Mouse (Mus musculus): ENCODE results near the gene Nbas.

The Nbas gene

DNA sequence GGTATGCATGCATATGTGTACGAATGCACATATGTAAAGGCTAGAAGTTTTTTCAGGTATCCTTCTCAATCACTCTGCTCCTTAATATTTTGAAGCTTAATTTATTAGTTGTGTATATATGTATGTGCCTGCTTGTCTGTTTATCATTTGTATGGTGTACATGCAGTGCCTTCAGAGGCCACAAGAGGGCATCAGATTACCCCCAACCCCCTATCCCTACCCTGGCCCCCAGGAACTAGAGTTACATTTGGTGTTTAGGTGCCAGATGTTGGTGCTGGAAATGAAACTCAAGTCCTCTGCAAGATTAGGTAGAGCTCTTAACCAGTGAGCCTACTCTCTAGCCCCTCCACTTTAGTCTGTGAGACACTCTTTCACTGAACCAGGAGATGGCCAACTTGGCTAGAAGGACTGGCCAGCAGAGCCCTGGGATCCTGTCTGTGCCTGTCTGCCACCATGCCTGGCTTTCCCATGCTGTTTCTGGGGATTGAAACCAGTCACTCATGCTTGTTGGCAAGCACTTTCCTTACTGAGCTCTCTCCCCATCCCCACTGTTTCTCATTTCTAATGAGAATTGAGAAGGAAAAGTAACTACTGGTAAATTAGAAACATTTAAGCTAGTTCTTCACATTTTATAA, 263.9 kb downstream of the Nbas start:
- DNase-seq (ENCODE audit: low spot score in 2 of 2), result no peak

DNA sequence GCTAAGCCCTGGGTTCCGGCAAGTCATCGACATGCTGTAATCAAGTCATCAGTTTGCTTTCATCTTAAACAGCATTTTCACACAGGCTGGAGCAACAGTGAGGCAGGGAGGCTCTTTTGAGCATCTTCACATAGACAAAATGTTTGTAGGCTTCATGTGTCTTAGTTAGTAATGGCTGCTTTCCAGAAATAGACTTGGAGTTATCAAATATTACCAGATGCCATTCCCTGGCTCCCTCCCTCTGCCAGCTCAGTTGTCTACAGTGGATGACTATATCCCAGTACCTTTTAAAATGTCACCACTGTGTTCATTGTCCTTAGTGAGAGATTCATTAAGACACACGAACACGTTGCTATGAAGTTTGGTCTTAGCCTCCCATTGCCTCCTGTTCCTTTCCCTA, 270.2 kb downstream of the Nbas start:
- no peak for DNase-seq (ENCODE audit: low spot score in 2 of 2)

- no peak for DNase-seq (ENCODE audit: low spot score in 2 of 2)
Measured at GRCm38 (mm10) chr12:13543806-13544205, 274.9 kb downstream of the Nbas start.

DNA sequence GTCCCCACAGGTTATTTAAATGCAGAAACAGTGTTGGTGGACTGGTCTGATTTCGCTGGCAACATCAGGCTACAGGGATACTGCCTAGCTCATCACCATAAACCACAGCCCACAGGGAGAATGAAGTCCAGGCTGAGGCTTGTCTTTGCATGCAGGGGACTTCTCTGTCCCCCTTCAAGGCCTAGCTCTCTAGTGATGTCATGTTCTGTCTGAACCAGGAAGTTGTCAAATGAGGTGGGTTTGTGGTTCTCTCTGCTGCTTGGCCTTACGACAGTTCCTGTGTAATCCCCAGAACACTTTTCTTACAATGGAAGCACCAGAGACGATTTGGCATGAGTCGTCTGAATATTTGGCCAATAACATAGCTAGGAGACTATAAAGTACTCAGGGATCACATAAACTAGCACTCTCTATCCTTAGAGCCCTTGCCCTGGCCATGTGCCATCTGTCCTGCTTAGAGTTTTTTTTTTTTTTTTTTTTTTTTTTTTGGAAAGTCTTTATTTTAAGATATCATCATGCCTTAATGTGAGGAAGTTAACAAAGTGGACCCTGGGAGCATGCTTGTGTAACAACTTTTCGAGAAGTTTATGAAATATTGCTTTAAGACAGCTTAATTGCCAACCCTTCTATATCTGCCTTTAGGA, 294.8 kb downstream of the Nbas start:
- no peak for DNase-seq (ENCODE audit: low spot score in 2 of 2)

- no peak for DNase-seq (ENCODE audit: low spot score in 2 of 2)
Measured at GRCm38 (mm10) chr12:13564330-13564729, 295.4 kb downstream of the Nbas start.

GRCm38 (mm10) chr12:13566421-13566820, 297.5 kb downstream of the Nbas start:
- no peak for DNase-seq (ENCODE audit: low spot score in 2 of 2)

- DNase-seq (ENCODE audit: low spot score in 2 of 2), result no peak
Measured at GRCm38 (mm10) chr12:13575158-13575557, 306.2 kb downstream of the Nbas start.

DNA sequence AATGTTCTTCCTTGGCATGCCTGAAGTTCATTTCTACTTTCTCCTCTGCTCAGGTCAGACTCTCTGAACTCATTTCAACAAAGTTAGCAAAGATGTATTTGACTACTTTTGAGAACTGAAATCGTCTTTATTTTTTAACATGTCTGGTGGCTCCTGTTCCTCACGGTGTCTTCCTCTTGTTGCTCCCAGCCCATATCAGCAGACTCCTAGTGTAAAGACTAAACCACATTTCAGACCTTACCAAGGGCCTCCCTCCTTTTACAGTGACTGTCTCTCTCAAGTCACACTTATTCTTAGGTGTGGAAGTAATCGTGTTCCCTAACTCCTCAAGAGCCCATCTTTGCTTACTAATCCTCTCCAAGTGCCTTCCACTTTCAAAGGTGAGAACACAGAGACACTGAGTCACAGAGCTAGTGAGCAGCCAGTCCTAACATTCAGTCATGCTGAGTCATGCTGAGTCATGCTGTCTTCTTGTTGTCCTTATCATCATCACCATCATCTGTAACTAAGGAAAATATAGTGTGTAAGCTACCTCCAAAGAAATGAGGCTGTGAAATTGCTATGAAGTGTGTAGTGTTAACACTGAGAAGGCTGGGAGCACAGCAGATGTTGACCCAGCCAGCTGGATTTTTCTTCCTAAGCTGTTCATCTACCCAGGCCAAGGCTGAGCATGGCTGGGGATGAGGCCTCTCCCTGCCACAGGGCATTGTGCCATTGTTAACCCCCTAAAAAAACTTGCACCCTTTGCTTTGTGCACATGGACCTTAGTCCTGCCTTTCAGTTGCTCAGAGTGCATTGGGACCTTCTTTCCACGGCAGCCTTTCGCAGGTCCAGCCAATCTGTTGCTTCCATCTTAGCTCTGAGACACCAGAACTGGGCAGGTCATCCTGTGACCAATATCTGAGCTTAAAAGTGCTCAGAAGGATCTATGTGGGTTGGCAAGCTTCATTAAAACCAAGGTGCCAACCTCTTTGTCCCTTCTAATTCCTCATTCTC, 307.0 kb downstream of the Nbas start:
- no peak for DNase-seq (ENCODE audit: low spot score in 2 of 2)

DNA sequence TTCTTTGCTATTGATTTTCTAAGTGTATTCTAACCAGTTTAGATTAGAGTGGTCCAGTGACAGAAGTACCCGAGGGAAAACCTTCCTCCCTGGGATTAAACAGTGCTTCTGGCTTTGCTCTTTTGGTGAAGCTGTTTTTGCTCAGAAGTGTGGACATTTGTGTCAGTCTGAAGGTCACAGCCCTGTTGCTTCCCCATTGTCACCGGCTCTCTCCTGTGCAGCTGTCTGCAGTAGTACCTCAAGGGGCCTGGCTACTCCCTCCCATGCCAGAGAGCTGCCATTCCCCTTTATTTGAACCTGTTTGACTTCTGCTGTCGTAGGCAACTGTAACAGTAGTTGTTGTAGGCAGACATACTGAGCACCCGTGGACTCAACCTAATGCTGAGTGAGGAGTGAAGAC, 307.8 kb downstream of the Nbas start:
- no peak for DNase-seq (ENCODE audit: low spot score in 2 of 2)

DNA sequence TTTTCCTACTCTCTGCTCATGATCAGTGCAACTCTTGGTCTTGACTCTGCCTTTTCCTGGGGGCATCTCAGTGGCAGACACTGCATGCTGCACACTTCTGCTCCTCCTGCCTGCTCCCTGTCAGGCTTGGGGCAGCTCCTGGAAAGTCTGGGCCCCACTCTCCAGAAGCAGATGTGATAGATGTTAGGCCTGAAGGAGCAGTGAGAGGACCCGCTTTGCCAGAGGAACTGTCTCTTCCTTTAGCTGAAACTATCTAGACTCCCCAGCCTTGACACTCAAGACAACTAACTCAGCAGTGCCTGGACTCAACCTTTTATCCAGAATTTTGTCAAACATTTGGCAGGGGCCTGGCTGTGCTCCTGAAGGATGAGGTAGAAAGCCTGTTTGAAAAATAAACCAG, 311.9 kb downstream of the Nbas start:
- DNase-seq (ENCODE audit: low spot score in 2 of 2), result no peak

- no peak for DNase-seq (ENCODE audit: low spot score in 2 of 2)
Measured at GRCm38 (mm10) chr12:13583386-13583785, 314.5 kb downstream of the Nbas start.

- no peak for DNase-seq (ENCODE audit: low spot score in 2 of 2)
Measured at GRCm38 (mm10) chr12:13585527-13586156, 316.7 kb downstream of the Nbas start.

DNA sequence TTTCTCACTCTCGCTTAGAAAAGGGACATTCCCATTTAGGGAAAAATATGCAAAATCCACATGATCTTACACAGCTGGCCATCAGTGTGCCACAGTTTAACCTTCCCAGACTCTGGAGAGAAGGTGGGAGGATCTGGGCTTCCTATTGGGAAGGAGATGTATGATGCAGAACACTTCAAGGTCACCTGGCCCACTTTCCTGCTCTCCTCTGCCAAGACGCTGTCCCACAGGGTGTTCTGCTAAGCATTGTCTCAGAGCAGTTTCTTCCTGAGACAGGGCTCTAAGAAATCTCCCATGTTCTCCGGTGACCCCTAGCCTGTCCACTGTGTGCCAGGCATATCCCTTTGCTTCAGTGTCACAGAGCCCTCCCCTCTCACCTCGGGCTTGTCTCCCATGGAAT, 318.7 kb downstream of the Nbas start:
- DNase-seq (ENCODE audit: low spot score in 2 of 2), result no peak

DNA sequence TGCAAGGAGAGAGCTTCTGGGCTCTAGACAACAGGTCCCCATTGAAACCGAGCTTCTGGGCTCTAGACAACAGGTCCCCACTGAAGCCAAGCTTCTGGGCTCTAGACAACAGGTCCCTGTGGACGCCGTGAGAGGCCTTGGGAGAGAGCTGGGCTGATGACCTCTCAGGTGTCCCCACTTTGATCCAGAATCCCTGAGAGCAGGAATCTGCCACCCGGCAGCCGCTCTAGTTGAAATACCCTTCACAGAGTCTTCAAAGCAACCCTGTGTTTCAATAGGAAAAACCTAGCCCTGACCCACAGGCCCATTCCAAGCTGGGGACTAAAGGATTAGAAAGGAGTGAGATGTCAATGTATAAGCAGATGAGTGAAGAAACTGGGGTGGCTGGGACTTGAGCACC, 320.1 kb downstream of the Nbas start:
- DNase-seq (ENCODE audit: low spot score in 2 of 2), result no peak

GRCm38 (mm10) chr12:13594746-13595469, 326.0 kb downstream of the Nbas start:
- no peak for DNase-seq (ENCODE audit: low spot score in 2 of 2)

DNA sequence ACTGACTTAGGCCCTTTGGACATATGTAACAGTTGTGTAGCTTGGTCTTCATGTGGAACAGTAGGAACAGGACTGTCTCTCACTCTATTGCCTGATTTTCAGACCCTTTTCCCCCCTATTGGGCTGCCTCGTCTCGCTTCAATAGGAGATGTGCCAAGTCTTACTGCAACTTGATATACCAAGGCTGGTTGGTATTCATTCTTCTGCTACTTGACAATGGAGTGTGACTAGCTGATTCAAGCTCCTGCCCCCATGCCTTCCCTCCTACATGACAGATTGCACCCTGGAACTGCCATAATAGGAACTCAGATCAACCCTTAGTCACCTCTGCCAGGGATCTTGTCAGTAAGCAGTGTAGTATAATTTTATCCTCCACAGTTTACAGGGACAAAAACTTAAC, 328.1 kb downstream of the Nbas start:
- no peak for DNase-seq (ENCODE audit: low spot score in 2 of 2)

- DNase-seq (ENCODE audit: low spot score in 2 of 2), result no peak
Measured at GRCm38 (mm10) chr12:13598545-13598944, 329.6 kb downstream of the Nbas start.

GRCm38 (mm10) chr12:13602414-13602813, 333.5 kb downstream of the Nbas start:
- peak; percentile 2 to 9 for DNase-seq (ENCODE audit: low spot score in 2 of 2)

DNA sequence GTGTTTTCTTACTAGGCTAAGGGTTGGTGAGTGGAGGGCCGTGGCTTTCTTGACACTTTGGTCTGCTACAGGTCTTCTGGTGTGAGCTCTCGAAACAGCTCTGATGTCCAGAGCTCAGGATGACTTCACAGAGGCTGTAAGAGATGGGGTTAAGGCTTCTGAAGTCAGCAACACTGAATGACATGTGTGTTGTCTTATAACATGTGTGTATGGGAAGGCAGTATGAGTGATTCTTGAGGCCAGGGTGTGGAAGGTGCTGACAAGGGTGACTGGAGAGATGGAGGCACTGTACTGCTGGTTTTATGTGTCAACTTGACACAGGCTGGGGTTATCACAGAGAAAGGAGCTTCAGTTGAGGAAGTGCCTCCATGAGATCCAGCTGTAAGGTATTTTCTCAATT, 338.1 kb downstream of the Nbas start:
- DNase-seq (ENCODE audit: low spot score in 2 of 2), result no peak

DNA sequence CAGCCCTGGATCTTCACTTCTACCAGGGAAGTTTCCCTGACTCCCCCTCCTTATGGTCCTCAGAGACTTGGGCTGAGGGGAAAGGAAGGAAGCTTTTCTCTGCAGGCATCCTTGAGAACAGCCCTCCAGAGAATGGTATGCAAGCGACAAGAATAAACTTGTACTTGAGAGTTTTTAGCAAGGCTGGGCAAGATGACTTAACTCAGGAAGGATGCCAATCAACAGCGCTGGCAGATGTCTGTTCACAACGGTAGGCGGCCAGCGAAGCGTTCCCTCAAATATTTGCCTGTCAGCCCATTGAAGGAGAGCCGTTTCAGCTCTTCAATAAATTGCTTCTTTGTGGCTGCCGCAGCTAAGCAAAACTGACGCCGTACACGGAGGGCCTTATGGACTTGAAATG, 340.1 kb downstream of the Nbas start:
- DNase-seq (ENCODE audit: low spot score in 2 of 2), result no peak

DNA sequence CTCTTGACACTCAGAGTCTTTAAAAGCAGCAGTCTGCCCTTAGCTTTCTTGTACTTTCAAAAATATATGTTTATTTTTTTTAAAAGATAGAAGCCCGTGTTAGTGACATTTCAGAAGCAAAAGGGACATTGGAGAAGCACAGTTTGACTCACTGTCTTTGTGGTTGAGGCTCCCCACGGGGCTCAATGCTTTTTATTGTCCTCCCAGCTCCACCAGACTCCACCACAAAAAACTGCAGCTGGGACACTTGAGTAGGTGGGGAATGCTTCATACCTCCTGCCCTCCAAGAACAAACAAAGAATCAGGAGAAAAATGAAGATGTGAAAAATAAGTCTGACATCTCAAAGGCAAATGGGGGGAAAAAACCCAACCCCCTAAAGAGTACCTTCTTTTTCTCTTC, 344.1 kb downstream of the Nbas start:
- DNase-seq (ENCODE audit: low spot score in 2 of 2), result no peak

Data from urinary bladder, postnatal 36 days (tissue).